In genomic region chr2:127336497-127336832, GRCm38 (mm10) we compare ENCODE assay signal across 9 mouse cellular contexts. TPM values are rescaled to one million over a fixed set of nuclear protein-coding genes. Genes with fewer than 3 reads are reported as not detected.
DNase-seq lines count a peak whose midpoint lies in the region; ATAC-seq lines count a peak whose summit lies in the region.
"Had no signal": no experiment of that assay in that cellular context is flagged by ENCODE, and none has a peak within 500 bp of the region (broad histone marks: within the 10 kb centered on the region; RNA-seq: fewer than 3 reads in every experiment).

No protein-coding gene starts in this region.

- H3K4me1 ChIP-seq in kidney, embryonic 15.5 days: peaks cover 47% of the 10 kb centered on the region
- H3K4me1 ChIP-seq in brown adipose tissue, adult 24 weeks (ENCODE audit: control insufficient read depth, insufficient read depth, insufficient read length, low read length): no peaks in the 10 kb centered on the region
- peaks cover 13% of the 10 kb centered on the region for H3K4me1 ChIP-seq in hindbrain, embryonic 13.5 days (replicated peaks)
- H3K4me1 ChIP-seq in midbrain, embryonic 13.5 days (replicated peaks): peaks cover 13% of the 10 kb centered on the region

- peaks cover 11% of the 10 kb centered on the region for H3K27me3 ChIP-seq in kidney, embryonic 15.5 days
- H3K27me3 ChIP-seq in hindbrain, embryonic 13.5 days: peaks cover 73% of the 10 kb centered on the region
- peaks cover 51% of the 10 kb centered on the region for H3K27me3 ChIP-seq in midbrain, embryonic 13.5 days

- WGBS in kidney, embryonic 15.5 days: 2% methylated on average over 32 of the region's 33 CpGs
- WGBS in hindbrain, embryonic 13.5 days: 8% methylated on average over 33 of the region's 33 CpGs
- WGBS in midbrain, embryonic 13.5 days: 3% methylated on average over 33 of the region's 33 CpGs

- no peaks in the 10 kb centered on the region for H3K36me3 ChIP-seq in kidney, embryonic 15.5 days
- no peaks in the 10 kb centered on the region for H3K36me3 ChIP-seq in hindbrain, embryonic 13.5 days
- H3K36me3 ChIP-seq in midbrain, embryonic 13.5 days: no peaks in the 10 kb centered on the region

- H3K9me3 ChIP-seq in kidney, embryonic 15.5 days (replicated peaks): no peaks in the 10 kb centered on the region
- H3K9me3 ChIP-seq in hindbrain, embryonic 13.5 days: no peaks in the 10 kb centered on the region
- H3K9me3 ChIP-seq in midbrain, embryonic 13.5 days: no peaks in the 10 kb centered on the region

- ATAC-seq in kidney, embryonic 15.5 days (replicated peaks; ENCODE audit: low FRiP score): no peak
- ATAC-seq in hindbrain, embryonic 13.5 days (ENCODE audit: low FRiP score): no peak
- ATAC-seq in midbrain, embryonic 13.5 days: no peak

- H3K9ac ChIP-seq in kidney, embryonic 15.5 days: peak overlapping the region; percentile 52
- H3K9ac ChIP-seq in hindbrain, embryonic 13.5 days: peak overlapping the region; percentile 73
- peak overlapping the region; percentile 69 for H3K9ac ChIP-seq in midbrain, embryonic 13.5 days (replicated peaks)

- peak overlapping the region; percentile 60 for H3K4me3 ChIP-seq in kidney, embryonic 15.5 days (replicated peaks)
- peak overlapping the region; percentile 71 for H3K4me3 ChIP-seq in brown adipose tissue, adult 24 weeks (ENCODE audit: insufficient read depth, low read depth, low read length)
- H3K4me3 ChIP-seq in hindbrain, embryonic 13.5 days: peak overlapping the region; percentile 57
- H3K4me3 ChIP-seq in midbrain, embryonic 13.5 days (replicated peaks): peak overlapping the region; percentile 54

- peak overlapping the region; percentile 86 for H3K4me2 ChIP-seq in kidney, embryonic 15.5 days
- H3K4me2 ChIP-seq in hindbrain, embryonic 13.5 days: peak overlapping the region; percentile 86
- H3K4me2 ChIP-seq in midbrain, embryonic 13.5 days (replicated peaks): peak overlapping the region; percentile 84

- no peak for DNase-seq in kidney, postnatal 10 days
- no peak for DNase-seq in layer of hippocampus, adult 11-12 months (ENCODE audit: low spot score)
- no peak for DNase-seq in right cerebral cortex, postnatal 14 days
- DNase-seq in cerebellum, adult 8-10 months: no peak

- H3K27ac ChIP-seq in kidney, embryonic 15.5 days: peak overlapping the region; percentile 84
- H3K27ac ChIP-seq in brown adipose tissue, adult 24 weeks (replicated peaks; ENCODE audit: low read depth, low read length): no peak overlapping the region
- no peak overlapping the region for H3K27ac ChIP-seq in hindbrain, embryonic 13.5 days
- H3K27ac ChIP-seq in midbrain, embryonic 13.5 days: no peak overlapping the region

RNA-seq across cellular contexts. Expression of gene Dusp2, which starts 0.5 kb away (rescaled TPM):
- 8.8 and 9.0 TPM in 2 replicates for polyA plus RNA-seq in kidney, embryonic 15.5 days (2015; fragmentation: Nextera tagmentation; extraction: Ambion mirVana)
- polyA plus RNA-seq in brown adipose tissue, adult 24 weeks (2012; ENCODE audit: insufficient read depth, insufficient read length, missing spikeins): 0.63 TPM in 1 of 2 replicates, not detected in the other
- polyA plus RNA-seq in hindbrain, embryonic 13.5 days (2015; fragmentation: Nextera tagmentation; extraction: Ambion mirVana): 7.1 and 7.2 TPM in 2 replicates
- 4.3 and 4.4 TPM in 2 replicates for polyA plus RNA-seq in midbrain, embryonic 13.5 days (2015; fragmentation: Nextera tagmentation; extraction: Ambion mirVana)

RNA-seq across cellular contexts. Expression of gene Astl, which starts 2.0 kb away (rescaled TPM):
- polyA plus RNA-seq in kidney, embryonic 15.5 days (2015; fragmentation: Nextera tagmentation; extraction: Ambion mirVana): not detected in 2 replicates
- polyA plus RNA-seq in brown adipose tissue, adult 24 weeks (2012; ENCODE audit: insufficient read depth, insufficient read length, missing spikeins): not detected in 2 replicates
- not detected in 2 replicates for polyA plus RNA-seq in hindbrain, embryonic 13.5 days (2015; fragmentation: Nextera tagmentation; extraction: Ambion mirVana)
- not detected in 2 replicates for polyA plus RNA-seq in midbrain, embryonic 13.5 days (2015; fragmentation: Nextera tagmentation; extraction: Ambion mirVana)
- polyA plus RNA-seq: large intestine, adult 2 months had no signal

RNA-seq across cellular contexts. Expression of gene Adra2b, which starts 26.5 kb away (rescaled TPM):
- 4.4 and 5.1 TPM in 2 replicates for polyA plus RNA-seq in kidney, embryonic 15.5 days (2015; fragmentation: Nextera tagmentation; extraction: Ambion mirVana)
- polyA plus RNA-seq in brown adipose tissue, adult 24 weeks (2012; ENCODE audit: insufficient read depth, insufficient read length, missing spikeins): 0.38 TPM in 1 of 2 replicates, not detected in the other
- 0.47 and 0.55 TPM in 2 replicates for polyA plus RNA-seq in hindbrain, embryonic 13.5 days (2015; fragmentation: Nextera tagmentation; extraction: Ambion mirVana)
- 0.12 and 0.15 TPM in 2 replicates for polyA plus RNA-seq in midbrain, embryonic 13.5 days (2015; fragmentation: Nextera tagmentation; extraction: Ambion mirVana)
